Mouse (Mus musculus) fibroblast of lung, adult 2 months (primary cell): ENCODE measurements around the gene Cnga1.
"Not testable (repeated sequence)": the region's sequence is repeated elsewhere in the genome, so short reads cannot be mapped to it uniquely, and the experiment has no call there.

ENCODE experiments used
- DNase-seq: peaks from one replicate; pipeline ENCODE4 v3.0.0-alpha.2; 2011; ENCODE audit warnings: low read depth

Gene Cnga1

DNA sequence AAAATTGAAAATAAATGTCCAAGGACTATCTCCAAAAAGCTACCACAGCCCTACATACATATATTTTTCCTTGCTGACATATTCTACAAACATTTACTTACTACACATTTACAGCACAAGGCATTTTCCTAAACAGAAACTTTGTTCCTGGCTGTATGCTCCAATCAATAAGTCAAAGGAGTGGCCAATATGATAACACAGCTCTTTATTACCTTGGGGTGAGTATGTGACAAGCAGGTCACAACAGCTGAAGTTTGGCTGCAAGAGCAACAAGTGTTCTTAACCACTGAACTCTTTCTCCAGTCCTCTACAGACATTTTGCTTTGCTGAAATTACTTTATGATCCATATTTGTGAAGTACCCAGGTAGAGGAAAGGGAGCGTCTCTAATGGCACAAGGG is 4.0 kb downstream of the Cnga1 start:
- no peak for DNase-seq

DNA sequence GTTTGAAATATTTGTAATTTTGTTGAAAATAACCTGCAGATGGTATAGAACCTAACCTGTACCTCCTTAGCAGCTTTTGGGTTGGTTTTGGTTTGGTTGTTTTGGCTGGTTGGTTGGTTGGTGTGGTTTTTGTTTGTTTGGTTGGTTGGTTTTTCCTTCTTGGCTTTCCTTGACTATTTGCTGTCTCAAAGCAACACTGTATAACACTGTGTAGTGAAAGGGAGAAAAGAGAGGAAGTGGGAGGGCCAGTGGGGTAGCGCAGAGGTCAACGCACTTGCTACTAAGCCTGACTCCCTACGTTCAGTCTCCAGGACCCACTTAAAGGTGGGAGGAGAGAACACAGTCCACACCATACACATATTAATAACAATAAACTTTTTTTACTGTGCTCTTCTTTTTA is 7.5 kb downstream of the Cnga1 start:
- no peak for DNase-seq

GRCm38 (mm10) chr5:72636122-72636521 is 8.0 kb downstream of the Cnga1 start:
- no peak for DNase-seq

DNA sequence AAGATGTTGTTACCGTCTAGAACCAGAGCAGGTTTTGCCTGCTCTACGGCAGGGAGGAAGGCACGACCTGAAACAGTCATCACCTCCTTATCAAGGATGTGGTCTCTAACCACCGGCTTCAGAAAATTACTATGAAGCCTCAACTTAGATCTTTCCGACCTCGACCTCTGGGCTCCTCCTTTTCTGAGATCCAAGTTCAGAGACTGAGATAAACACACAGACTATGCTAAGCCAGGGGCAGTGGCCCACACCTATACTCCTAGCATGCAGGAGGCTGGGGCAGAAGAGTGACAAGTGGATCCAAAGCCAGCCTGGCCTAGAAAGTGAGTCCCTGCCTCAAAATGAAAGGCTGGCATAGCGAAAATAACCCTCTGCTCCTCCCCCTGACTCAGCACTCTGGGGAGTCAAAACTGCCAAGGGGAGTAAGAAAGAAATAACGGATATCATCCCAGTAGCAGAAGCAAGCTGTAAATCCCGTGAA is 9.2 kb downstream of the Cnga1 start:
- no peak for DNase-seq

DNA sequence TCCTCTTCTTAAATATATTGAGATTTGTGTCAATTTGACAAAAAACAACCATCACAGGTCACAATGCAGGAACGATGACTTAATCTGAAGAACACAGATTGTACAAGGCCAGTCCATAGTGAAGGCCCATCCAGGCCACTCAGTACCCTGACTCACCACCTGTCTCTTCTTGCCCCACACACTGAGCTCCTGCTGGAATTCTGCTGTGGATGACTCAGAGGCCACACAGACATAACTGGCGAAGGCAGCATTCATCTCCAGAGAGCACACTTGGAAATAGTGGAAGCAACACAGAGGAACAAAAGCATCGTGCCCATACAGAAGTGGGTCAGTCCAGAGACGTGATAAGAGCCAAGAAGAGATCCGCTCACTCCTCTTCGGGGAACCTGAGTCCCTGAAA is 14.0 kb downstream of the Cnga1 start:
- no peak for DNase-seq

- no peak for DNase-seq
These were observed 23.1 kb downstream of the Cnga1 start for GRCm38 (mm10) chr5:72621022-72621421.

GRCm38 (mm10) chr5:72617413-72617812 is 26.7 kb downstream of the Cnga1 start:
- no peak for DNase-seq

GRCm38 (mm10) chr5:72603138-72603537 is 40.9 kb downstream of the Cnga1 start:
- DNase-seq = no peak

- peak; percentile 11 for DNase-seq
These were observed 43.1 kb downstream of the Cnga1 start for GRCm38 (mm10) chr5:72601006-72601405.

GRCm38 (mm10) chr5:72587192-72587681 is 56.8 kb downstream of the Cnga1 start, which contains the start of gene Gm5868:
TSS of gene Gm5868 (minus strand) at chr5:72587551.
- no peak for DNase-seq

DNA sequence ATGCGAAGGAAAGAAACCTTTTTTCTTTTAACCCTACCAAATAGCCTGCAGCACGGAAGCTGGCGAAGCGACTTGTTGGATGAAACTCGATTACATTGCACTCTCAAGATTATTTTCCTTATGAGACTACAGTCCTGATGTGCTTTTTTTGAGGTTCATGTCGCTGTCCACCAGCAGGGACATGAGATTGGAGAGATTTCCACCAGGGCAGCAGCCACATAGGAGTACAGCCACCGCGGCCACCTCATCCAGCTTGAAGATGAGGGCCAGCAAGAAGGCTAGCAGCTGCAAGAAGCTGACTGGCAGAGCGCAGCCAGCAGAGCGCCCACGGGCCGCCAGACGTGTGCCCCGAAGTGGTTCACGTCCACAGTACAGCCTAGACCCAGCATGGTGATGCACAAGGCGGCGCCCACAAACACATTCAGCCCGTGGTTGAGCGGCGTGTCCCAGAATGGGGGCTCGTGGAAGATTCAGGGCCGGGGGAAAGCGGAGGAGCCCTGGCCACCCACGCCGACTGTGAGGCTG is 57.3 kb downstream of the Cnga1 start:
- not testable (repeated sequence) for DNase-seq

DNA sequence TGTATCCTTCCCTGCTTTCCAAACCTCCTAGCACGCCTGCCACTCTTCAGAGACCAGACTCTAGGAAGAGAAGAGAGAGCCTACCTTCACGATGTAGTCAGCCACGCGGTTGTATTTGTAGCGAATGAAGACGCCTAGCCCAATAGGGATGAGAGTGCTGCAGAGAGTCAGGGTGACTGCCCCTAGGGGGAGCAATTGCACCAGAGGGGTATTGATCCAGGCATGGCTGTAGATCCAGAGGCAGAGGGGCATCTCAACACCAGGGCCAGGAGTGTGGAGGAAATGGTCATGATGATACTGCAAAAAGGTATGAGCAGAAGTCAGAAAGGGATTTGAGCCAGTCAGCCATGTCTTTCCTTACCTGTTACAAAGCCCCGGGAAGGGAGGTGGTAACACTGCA is 58.0 kb downstream of the Cnga1 start:
- not testable (repeated sequence) for DNase-seq

- DNase-seq = not testable (repeated sequence)
These were observed 63.1 kb downstream of the Cnga1 start, which contains the start of gene Zar1 for GRCm38 (mm10) chr5:72580970-72581332. TSS of gene Zar1 (minus strand) at chr5:72581254.

DNA sequence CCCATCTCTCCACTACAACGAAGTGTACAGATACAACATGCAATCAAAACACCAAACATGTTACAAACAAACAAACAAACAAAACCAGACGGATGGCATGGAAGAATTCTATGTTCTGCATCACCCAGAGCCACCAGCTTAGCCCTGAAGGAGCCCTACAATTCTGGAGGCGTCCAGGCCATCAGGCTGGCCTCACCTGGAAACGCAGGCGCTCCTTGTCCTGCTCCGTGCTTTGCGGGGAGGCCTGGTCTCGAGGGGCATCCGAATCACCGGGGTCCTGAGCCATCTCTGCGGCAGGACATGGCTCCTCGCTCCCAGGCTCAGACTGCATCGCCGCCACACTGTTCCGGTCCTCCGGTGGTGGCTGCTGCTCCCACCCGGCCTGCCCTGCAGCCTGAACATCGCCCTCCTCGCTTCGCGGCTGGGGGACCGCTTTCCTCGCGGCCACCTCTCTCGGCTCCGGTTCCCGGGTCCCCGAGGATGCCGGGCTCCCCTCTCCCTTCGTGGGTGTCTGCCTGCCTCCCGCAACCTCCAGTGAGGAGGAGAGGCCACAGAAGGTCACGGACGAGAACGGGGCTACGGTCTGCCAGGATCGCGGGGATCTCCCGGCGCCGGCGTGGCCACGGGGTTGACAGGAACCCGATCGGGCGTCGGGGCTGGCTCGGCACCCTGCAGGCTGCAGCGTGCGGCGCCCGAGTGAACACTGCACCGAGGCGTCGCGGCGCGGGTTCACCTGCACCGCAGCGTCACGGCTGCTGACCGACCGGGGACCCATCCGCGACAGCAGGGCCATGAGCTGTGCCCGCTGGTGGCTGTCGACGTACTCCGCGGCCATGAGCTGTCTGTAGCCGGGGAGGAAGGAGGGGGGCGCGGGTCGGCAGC is 63.7 kb downstream of the Cnga1 start:
- not testable (repeated sequence) for DNase-seq

DNA sequence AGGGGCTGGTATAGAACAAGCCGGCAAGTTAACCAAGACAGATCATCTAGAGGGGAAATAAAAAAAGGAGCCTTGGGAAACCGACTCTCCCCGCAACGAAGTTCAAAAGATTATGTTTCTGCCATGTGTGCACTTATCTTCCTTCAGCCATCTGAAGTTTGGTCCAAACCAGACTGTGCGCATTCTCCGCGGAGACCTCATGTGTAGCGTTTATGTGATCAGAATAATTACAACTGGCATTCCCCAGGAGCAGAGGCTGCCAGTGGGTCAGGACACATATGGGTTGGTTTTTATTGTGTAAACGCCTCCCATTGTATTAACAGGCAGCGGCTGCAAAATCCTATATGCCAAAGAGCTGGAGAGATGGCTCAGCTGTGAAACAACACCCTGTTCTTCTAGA is 64.5 kb downstream of the Cnga1 start:
- DNase-seq = not testable (repeated sequence)

- no peak for DNase-seq
These were observed 78.5 kb downstream of the Cnga1 start for GRCm38 (mm10) chr5:72565621-72566020.

DNA sequence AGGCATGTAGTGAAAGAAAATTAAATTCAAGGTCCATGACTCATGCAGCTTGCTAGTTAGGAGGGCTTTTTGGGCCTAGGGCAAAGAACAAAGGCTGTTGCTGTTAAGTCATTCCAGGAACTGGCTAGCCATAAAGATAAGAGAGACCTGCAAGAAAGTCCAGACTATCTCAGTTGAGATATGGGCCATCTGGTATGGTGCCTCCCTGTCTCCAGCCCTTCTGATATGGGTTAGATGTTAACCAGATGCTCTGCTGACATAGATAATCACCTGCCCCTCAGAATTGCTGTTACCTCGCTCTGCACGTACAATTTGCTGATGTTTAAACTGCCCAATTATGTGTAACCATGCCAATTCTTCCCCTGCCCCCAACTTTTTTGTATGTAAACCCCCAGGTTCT is 80.9 kb downstream of the Cnga1 start:
- not testable (repeated sequence) for DNase-seq

- DNase-seq = no peak
These were observed 83.0 kb downstream of the Cnga1 start for GRCm38 (mm10) chr5:72560976-72561628.

DNA sequence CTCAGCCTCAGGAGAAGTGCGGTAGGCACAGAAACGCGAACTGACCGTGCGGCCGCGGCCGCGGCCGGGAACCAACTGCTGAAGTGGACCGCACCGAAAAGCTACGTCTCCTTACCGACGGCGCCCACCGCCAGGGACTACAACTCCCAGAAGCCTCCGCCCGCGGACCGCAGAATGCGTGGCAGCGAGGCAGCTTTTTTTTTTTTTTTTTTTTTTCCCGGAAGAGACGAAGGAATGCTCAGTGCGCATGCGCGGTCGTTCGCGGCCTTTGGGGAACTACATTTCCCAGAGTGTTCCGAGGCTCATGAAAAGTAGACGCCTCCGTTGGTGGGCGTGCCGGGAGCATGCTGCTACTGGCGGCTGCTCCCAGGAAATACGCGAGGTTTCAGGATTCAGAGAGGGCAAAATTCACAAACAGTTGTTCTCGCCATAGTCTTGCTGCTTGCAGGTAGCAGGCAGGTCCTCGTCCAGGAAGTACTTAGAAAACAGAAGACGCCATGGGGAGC is 84.5 kb downstream of the Cnga1 start, which contains the start of gene Nfxl1:
TSS of gene Nfxl1 (minus strand) at position 141 of the 506 bp plus-strand sequence.
- DNase-seq = peak; percentile 97

DNA sequence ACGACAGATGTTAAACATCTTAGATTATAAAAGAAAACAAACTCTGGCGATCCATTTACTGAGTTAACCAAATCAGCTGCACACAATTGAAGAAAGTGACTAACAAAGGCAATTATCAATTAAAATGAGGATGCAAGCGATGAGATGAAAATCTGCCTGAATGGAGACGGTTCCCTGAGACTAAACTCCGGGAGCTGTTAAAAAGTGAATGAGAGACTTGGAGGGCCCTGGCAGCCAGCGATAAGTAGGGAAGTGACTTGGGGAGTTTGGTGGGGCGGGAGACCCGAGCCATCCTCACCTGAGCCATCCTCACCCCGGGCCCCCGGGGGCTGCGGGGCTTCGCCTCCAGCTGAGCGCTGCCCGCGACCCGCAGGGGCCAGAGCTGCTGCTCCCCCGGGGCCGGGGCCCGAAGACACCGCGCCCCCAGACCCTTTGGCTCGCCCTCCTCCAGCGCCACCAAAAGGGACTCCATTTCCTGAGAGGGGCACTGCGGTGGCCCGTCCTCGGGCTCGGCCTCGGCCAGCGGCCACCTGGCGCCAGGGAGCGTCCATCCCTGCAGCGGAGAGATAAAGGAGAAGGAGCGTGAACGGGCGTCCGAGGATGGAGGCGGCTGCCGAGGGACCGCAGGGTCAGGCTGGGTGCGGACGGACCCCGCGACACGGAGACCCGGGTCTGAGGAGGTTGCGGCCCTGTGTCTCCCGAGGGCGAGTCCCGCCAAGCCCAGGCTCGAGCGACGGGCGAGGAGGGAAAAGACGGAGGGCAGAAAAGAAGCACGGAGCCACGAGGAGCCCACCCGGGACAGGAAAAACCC is 85.2 kb downstream of the Cnga1 start:
- DNase-seq = no peak

DNA sequence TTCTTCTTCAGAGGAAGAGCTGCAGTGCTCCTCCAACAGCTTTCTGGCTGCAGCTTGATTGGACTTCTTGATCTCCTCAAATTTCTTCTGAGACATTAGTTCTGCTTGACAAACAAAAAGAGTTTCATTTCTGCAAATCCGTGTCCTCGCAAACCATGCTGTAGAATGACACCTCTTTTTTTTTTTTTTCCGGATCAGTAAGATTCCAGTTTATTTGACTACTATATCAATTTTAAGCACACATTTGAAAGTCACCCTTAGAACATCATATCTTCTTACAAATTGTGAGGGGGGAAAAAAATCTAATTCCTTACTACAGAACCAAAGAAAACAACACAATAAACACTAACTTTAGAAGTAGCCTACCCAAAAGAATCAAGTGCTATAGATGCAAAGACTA is 87.8 kb downstream of the Cnga1 start:
- DNase-seq = no peak
